Mouse (Mus musculus) brown adipose tissue, adult 24 weeks (tissue): ENCODE measurements around the gene Irgm1. TPM values are rescaled to one million over a fixed set of nuclear protein-coding genes. Genes with fewer than 3 reads are reported as not detected.
A peak's percentile ranks its signal among the peaks of the same experiment; 100 is the strongest.
"Not testable (repeated sequence)": the region's sequence is repeated elsewhere in the genome, so short reads cannot be mapped to it uniquely, and the experiment has no call there.

Experiments
- H3K27ac ChIP-seq: fragments of 200-500 bp; replicated peaks from 2 replicates; pipeline ENCODE4 v1.5.1; 2012; ENCODE audit warnings: low read depth, mild to moderate bottlenecking, low read length
- H3K4me1 ChIP-seq: fragments of 200-500 bp; 2 replicates; pipeline ENCODE4 v1.6.1; 2012; ENCODE audit warnings: low read length, mixed read lengths; ENCODE audit not compliant: control insufficient read depth, insufficient read depth, insufficient read length
- H3K4me3 ChIP-seq: fragments of 200-500 bp; 2 replicates; pipeline ENCODE4 v1.5.1; 2012; ENCODE audit warnings: low read depth, mild to moderate bottlenecking, low read length, moderate library complexity; ENCODE audit not compliant: insufficient read depth
- polyA plus RNA-seq: library from polyadenylated mRNA; stranded (reverse); fragments of >200 nt; gene quantifications from 2 replicates; pipeline ENCODE4 v1.2.4, GENCODE M21; 2012; ENCODE audit not compliant: missing spikeins, insufficient read depth, insufficient read length

The Irgm1 gene
- 9.2 and 11.6 TPM in 2 replicates for polyA plus RNA-seq

DNA sequence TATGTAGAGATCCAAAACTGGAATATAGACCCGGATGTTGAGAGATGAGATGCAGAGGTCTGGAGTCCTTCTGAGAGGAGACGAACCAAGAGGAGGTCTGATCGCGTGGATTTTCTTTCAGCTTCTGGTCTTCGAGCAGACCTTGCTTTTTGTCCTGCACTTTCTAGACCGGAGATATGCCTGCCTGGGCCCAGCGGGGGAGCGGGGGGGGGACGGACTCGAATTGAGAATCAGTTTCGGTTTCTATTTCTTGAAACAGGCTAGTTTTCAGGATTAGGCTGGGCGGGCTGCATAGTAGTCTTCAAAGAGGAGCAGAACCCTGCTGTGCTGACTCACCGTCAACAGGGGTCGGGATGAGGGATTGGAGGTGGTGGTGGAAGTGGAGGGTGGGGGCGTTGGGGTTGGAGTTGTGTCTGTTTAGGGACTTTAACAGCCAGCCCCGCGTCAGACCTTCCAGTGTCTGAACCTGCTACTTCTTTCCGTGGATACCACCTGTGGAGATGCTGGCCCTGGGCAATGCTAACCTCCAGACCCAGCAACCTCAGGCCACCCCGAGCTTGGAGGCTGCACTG lies at the start of gene Irgm1:
Irgm1 (minus strand) TSS at position 483 of the 572 bp plus-strand sequence.
- Histone ChIP-seq H3K4me1 (peaks cover 8% of the 10 kb centered on the region; the same call in 1 of the 2 replicates), H3K4me3 (peak within 1 kb of the TSS; percentile 93), H3K27ac (peak within 1 kb of the TSS; percentile 94)

DNA sequence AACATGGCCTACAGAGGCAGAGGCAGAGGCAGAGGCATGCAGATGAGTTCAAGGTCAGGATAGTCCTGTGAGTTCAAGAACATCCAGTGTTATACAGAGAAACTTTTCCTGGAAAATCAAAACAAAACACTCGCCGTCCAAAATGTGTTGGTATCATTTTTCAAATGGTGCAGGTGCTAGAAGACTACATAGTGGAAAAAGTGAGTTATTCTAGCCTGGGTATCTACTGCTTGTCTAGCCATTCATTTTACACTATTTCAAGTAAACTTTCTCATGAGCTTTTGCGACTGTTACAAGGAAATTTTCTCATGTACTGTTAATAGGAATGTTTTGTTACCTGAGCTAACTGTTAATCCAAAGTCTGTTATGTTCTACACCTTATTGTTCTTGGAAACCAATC lies 46.9 kb upstream of the Irgm1 start:
- Histone ChIP-seq H3K4me1 (no peaks in the 10 kb centered on the region), H3K27ac (no peak overlapping the region), H3K4me3 (no peak overlapping the region)

DNA sequence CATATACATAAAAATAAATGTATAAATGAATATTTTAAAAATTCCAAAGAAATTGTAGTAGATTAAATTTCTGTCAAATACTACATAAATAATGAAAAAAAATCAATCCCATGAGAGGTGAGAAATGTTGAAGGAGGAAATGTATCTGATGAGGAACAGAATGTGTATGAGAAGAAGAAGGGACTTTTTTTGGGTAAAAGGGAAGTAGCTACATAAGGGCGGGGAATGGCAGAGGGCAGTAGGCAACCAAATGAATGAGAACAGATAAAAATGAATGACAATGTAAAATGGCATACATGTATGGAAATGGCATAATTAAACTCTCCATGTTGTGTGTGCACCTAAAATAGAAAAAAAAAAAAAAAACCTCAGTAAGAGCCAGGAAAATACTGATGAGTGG lies 42.1 kb upstream of the Irgm1 start:
- Histone ChIP-seq H3K4me3 (no peak overlapping the region), H3K4me1 (no peaks in the 10 kb centered on the region), H3K27ac (no peak overlapping the region)

DNA sequence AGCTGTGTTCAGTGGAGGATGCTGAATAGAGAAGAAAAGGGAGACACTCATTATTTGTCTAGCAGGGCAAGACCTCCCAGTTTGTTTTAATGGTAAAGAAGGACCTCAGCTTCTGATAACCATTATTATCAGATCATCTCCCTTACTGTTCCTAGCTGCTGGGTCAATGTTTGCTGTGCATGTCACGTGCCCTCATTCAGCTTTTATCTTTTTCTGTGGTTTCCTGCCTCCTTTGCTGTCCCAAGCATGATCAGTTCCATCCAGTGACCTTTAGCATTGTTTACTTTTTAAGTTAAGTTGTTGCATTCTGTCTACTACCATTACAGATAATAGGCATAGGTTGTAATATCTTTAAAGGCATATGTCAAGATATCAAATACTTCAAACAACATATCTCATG lies 37.0 kb upstream of the Irgm1 start:
- H3K4me1 ChIP-seq: no peaks in the 10 kb centered on the region
- H3K27ac ChIP-seq: no peak overlapping the region
- H3K4me3 ChIP-seq: no peak overlapping the region

DNA sequence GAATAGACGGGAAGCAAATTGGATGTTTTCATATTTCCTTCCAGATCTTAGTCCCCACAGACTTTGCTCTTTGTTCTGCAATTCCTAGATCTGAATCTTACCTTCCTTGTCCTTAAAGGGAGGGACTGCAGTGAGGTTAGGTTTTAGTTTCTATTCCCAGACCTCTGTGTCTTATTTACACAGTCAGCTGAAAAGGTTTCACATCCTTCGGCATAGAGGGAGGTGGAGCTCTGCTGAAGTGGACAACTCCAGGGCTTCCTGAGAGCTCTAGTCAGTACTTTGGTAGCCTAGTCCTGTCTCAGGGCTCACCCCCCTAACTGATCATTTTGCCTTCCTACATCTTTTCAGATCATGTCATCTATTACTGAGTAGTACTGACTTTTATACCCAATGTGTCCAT lies 30.5 kb upstream of the Irgm1 start, which contains the start of gene Gm5431:
Gm5431 (minus strand) TSS at position 194 of the 400 bp plus-strand sequence.
- Histone ChIP-seq H3K4me1 (no peaks in the 10 kb centered on the region), H3K4me3 (no peak within 1 kb of the TSS), H3K27ac (peak within 1 kb of the TSS; percentile 57; the same call in 1 of the 2 replicates)

DNA sequence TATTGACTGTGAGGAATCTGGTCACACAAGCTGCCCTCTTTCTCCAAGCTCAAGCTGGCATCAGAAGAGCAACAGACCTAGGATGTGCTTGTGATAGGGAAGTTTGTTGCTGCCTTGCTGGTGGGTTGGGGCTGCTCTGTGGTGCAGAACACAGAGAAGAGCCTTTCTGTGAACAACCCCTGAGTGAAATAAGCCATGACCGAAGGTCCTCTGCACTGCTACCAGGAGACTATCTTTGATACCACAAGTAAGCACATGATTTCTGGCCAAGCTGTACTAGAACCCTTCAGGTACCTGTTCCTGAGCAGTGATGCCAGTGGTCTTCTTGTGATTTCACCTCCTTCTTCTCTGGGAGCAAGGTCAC lies 30.1 kb upstream of the Irgm1 start:
- H3K27ac ChIP-seq: peak overlapping the region; percentile 57; the same call in 1 of the 2 replicates
- not testable (repeated sequence) for H3K4me1 ChIP-seq, H3K4me3 ChIP-seq

DNA sequence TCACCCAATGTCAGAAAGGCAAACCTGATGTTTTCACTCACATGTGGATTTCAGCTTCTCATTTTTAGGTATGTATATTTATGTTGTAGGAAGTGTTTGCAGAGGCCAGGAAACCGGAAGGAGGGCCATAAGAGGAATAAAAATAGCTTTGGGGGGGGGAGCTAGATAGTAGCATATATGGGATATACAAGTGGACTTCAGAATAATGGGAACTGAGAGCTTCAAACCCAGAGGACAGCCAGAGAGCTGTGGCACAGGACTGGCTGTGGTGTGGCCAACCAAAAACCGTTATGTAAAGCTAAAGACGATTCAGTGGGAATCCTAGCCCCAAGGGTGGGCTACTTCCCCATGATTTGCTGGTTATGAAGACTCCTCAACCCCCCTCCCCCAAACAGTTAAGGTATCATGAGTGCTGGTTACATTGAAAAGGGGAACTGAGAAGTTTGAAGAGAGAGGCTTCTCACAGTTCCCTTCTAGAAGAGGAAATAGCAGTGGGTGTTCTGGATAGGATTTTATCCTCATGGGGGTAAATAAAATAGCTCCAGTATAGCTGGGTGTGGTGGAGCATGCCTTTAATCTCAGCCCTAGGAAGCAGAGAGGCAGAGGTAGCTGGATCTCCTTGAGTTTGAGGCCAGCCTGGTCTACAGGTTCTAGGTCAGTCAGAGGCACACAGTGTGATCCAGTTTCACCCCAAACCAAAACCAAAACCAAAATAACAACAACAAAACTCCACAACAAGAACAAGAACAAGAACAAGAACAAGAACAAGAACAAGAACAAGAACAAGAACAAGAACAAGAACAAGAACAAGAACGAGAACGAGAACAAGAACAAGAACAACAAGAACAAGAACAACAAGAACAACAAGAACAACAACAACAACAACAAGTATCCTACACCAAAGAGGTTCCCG lies 29.4 kb upstream of the Irgm1 start:
- not testable (repeated sequence) for H3K4me3 ChIP-seq, H3K4me1 ChIP-seq
- peak overlapping the region; percentile 57; the same call in 1 of the 2 replicates for H3K27ac ChIP-seq

DNA sequence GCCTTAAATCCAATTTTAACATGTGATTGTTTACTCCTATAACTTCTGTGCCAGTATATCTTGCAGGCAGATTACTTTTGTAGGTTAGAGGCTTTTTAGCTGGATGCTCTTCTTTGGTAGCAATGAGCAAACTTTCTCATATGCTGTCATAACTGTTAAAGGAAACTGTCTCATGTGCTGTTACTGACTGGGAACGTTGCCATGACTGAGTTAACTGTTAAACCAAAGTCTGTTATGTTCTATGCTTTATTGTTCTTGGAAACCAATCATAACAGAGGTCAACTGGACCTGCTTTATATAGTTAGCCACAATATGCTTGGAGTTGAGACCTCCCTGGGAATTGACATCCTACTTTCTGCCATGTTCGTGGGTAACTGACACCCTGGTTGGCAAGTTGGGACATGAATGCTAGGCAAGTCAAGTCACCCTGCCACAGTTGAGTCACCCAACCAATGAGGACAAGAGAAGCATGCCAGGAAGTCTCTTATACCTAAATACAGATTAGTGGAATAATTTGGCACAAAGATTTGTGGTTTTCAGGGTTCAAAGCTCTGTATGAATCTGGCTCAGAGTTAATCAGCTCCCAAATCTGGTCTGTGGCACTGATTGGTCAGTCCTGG lies 27.4 kb upstream of the Irgm1 start:
- H3K4me1 ChIP-seq: no peaks in the 10 kb centered on the region
- H3K27ac ChIP-seq: no peak overlapping the region
- H3K4me3 ChIP-seq: no peak overlapping the region

DNA sequence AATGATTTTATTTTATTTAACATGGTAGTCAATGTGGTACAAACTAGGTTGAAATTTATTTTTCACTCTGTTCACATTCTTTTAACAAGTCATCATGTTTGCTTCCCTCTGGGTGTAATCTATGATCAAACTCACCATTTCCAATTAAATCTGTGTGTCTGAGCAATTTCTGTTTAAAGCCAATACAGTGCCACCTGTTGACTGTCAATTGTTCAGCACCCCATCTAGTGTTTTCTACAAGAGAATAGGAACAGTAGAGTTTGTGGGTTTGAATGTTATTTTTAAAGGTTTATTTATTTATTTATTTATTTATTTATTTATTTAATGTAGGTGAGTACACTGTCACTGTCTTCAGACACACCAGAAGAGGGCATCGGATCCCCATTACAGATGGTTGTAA lies 5.2 kb upstream of the Irgm1 start:
- Histone ChIP-seq H3K4me3 (no peak overlapping the region), H3K4me1 (peaks cover 5% of the 10 kb centered on the region; the same call in 1 of the 2 replicates), H3K27ac (no peak overlapping the region)

DNA sequence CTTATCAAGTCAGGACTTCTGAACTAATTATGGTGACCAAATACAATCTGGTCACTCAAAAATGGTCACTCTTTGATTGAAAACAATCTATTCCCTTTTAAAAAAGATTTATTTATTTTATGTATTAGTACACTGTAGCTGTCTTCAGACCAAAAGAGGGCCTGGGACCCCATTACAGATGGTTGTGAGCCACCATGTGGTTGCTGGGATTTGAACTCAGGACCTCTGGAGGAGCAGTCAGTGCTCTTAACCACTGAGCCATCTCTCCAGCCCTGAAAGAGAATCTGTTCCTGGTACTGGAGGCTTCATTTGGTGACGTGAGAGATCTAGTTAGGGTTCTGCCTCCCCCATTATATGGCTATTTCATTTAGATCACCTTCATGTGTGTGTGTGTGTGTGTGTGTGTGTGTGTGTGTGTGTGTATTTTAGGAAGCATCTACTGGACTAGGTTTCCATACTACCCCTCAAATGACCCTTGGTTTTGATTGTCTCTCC lies 3.9 kb upstream of the Irgm1 start:
- H3K4me3 ChIP-seq, H3K27ac ChIP-seq, H3K4me1 ChIP-seq: not testable (repeated sequence)

DNA sequence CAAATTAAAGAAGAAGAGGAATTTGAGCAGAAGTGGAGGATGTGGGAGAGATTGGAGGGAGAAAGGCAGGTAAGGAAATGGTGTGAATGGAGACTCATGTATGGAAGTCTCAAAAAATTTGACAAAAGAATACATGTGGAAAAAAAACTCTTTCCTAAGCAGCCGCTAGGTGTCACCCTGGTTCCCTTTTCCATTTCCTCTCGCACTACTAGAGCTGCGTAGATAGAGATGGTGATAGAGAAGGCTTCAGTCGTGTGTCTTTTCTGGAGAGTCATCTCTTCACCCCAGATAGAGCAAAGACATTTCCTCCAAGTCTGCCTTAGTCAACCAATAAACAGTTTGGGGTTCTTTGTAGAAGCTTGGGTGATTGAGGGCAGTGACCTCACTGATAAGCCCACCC lies 3.0 kb upstream of the Irgm1 start:
- H3K4me1 ChIP-seq: peaks cover 5% of the 10 kb centered on the region; the same call in 1 of the 2 replicates
- no peak overlapping the region for H3K27ac ChIP-seq
- no peak overlapping the region for H3K4me3 ChIP-seq

DNA sequence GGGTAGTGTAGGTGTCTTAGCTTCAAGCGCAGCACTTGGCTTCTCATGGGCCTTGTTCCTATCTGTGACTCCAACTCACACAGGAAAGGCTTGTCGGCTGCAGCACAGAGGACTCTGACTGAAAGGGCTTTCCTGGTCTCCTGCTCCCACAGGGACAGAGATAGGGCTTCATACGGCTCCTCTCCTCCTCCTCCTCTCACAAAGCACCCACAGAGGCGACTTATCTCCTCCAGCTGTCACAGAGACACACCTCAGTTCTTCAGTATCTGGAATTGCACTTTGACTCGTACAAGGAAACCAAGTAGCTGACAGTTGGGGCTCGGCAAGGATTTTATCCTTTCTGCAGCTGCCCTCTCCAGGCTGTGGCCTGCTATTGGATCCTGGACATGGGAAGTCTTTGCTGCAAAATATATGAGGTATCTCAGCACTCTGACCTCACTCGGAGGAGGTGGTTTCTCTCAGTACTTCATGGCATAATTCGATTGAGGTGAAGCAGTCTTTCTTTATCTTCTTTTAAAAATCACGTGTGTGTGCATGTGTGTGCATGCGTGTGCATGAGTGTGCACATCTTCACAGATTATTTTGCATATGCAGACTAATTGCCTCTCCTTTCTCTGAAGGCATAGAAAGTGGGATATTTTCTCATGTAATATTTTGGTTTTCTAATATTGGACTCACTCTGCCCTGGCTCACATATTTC lies 2.3 kb upstream of the Irgm1 start:
- Histone ChIP-seq H3K4me3 (no peak overlapping the region), H3K27ac (peak overlapping the region; percentile 94), H3K4me1 (peaks cover 5% of the 10 kb centered on the region; the same call in 1 of the 2 replicates)

DNA sequence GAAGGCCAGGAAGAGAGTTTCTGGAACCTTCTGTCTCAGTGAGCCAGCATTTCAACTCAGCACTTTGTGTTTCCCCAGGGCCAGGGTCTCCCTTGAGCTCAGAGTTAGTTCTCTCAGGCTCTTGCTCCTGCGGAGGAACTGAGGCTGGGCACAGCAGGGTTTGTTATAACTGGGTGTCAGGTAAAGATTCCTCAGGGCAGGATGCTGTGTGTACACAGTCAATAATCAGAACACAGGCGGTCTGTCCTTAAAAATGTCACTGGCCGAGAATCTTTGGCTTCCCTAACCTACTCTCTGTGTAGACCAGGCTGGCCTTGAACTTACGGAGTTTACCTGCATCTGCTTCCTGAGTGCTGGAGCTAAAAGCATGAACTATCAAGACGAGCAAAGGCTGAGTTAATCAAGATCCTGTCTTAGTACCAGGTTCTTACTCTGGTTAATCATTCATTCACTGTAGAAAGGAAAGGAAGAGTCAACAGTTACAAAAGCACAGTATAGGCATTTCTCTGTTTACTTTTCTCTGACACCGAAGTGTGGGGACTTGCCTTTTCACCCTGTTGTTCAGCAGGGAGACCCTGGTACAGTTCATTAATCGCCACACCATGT lies 1.3 kb upstream of the Irgm1 start:
- H3K27ac ChIP-seq: peak overlapping the region; percentile 94
- peaks cover 8% of the 10 kb centered on the region; the same call in 1 of the 2 replicates for H3K4me1 ChIP-seq
- peak overlapping the region; percentile 93 for H3K4me3 ChIP-seq

DNA sequence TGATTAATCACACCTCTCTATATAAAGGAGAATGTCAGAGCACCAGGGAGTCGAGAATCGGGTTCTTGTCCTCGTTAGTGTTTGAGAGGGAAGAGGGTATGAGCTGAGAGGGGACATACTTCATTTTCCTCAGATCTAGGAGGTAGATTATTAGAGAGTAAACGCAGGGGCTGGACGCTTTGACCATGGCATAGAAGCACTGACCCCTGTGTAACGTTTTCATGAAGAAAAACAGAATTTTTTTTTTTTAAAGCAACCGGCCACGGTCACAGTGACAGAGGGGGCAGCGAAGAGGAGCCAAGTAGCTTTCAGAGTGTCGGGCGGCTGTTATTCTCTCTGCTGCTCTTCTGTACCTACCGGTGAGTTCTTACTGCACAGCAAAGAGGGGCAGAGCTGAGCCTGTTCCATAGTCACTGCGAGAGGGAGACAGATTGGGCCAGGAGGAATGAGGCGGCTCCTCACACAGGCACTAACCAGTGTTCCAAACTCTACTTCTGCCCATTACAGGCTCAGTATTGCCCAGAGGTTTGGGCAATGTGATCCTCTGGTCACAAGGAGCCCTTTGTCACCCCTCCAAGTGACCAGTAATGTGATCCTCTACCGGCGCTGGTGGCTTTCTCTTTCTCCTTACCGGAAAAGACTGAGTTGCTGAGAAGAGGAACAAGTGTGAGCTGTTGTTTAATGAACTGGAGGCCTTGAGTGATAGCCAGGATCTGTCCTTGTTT lies 496 bp upstream of the Irgm1 start:
- H3K4me1 ChIP-seq: peaks cover 8% of the 10 kb centered on the region; the same call in 1 of the 2 replicates
- peak overlapping the region; percentile 93 for H3K4me3 ChIP-seq
- H3K27ac ChIP-seq: peak overlapping the region; percentile 94
